Mouse (Mus musculus) bone marrow macrophage, adult 2 months (primary cell): ENCODE data around the gene Taf5.

Source experiments
- CTCF ChIP-seq: IDR thresholded peaks from 2 replicates; pipeline ENCODE4 v1.5.1; 2012; ENCODE audit warnings: low read depth, mild to moderate bottlenecking, low read length, moderate library complexity
- POLR2A ChIP-seq: IDR thresholded peaks from 2 replicates; pipeline ENCODE4 v1.6.1; 2012; ENCODE audit warnings: mild to moderate bottlenecking, low read depth, low read length, borderline replicate concordance

GRCm38 (mm10) chr19:47024954-47025353 is 42.6 kb upstream of the Taf5 start:
- TF ChIP-seq POLR2A (no peak), CTCF (no peak)
